Mouse (Mus musculus): ENCODE results near the gene Thrap3.
"Not testable (repeated sequence)": the region's sequence is repeated elsewhere in the genome, so short reads cannot be mapped to it uniquely, and the experiment has no call there.

Thrap3 gene

GRCm38 (mm10) chr4:126222631-126223030 lies 20.1 kb upstream of the Thrap3 start:
- in situ Hi-C loops (cut with MboI; ENCODE audit: unreplicated experiment in 2 of 2) = loop anchor here in 1 of 2 experiments (5.0 kb wide), 2 partner anchors 40 to 85 kb away; no protein-coding TSS in a partner anchor

- in situ Hi-C loops (cut with MboI; ENCODE audit: unreplicated experiment in 2 of 2) = loop anchor here in 1 of 2 experiments (5.0 kb wide), 2 partner anchors 38 to 87 kb away; no protein-coding TSS in a partner anchor
Observed at GRCm38 (mm10) chr4:126220045-126220444, 17.5 kb upstream of the Thrap3 start.

GRCm38 (mm10) chr4:126219540-126219939 lies 17.0 kb upstream of the Thrap3 start:
- in situ Hi-C loops (cut with MboI; ENCODE audit: unreplicated experiment in 2 of 2) = not testable (repeated sequence)

GRCm38 (mm10) chr4:126217771-126218170 lies 15.2 kb upstream of the Thrap3 start:
- in situ Hi-C loops (cut with MboI; ENCODE audit: unreplicated experiment in 2 of 2) = no loop called here

- in situ Hi-C loops (cut with MboI; ENCODE audit: unreplicated experiment in 2 of 2) = no loop called here
Observed at GRCm38 (mm10) chr4:126207081-126207480, 4.5 kb upstream of the Thrap3 start.

GRCm38 (mm10) chr4:126205386-126205785 lies 2.8 kb upstream of the Thrap3 start:
- in situ Hi-C loops (cut with MboI; ENCODE audit: unreplicated experiment in 2 of 2) = no loop called here

- in situ Hi-C loops (cut with MboI; ENCODE audit: unreplicated experiment in 2 of 2) = no loop called here
Observed at GRCm38 (mm10) chr4:126204661-126205230, 2.2 kb upstream of the Thrap3 start.

GRCm38 (mm10) chr4:126204016-126204415 lies 1.5 kb upstream of the Thrap3 start:
- in situ Hi-C loops (cut with MboI; ENCODE audit: unreplicated experiment in 2 of 2) = no loop called here

- in situ Hi-C loops (cut with MboI; ENCODE audit: unreplicated experiment in 2 of 2) = no loop called here
Observed at GRCm38 (mm10) chr4:126203336-126203895, 856 bp upstream of the Thrap3 start.

- in situ Hi-C loops (cut with MboI; ENCODE audit: unreplicated experiment in 2 of 2) = no loop called here
Observed at GRCm38 (mm10) chr4:126201514-126202302, 852 bp downstream of the Thrap3 start.

GRCm38 (mm10) chr4:126200656-126201055 lies 1.9 kb downstream of the Thrap3 start:
- in situ Hi-C loops (cut with MboI; ENCODE audit: unreplicated experiment in 2 of 2) = no loop called here

- in situ Hi-C loops (cut with MboI; ENCODE audit: unreplicated experiment in 2 of 2) = no loop called here
Observed at GRCm38 (mm10) chr4:126200036-126200435, 2.5 kb downstream of the Thrap3 start.

GRCm38 (mm10) chr4:126199556-126199955 lies 3.0 kb downstream of the Thrap3 start:
- in situ Hi-C loops (cut with MboI; ENCODE audit: unreplicated experiment in 2 of 2) = no loop called here

GRCm38 (mm10) chr4:126197485-126197884 lies 5.1 kb downstream of the Thrap3 start:
- in situ Hi-C loops (cut with MboI; ENCODE audit: unreplicated experiment in 2 of 2) = no loop called here

- in situ Hi-C loops (cut with MboI; ENCODE audit: unreplicated experiment in 2 of 2) = no loop called here
Observed at GRCm38 (mm10) chr4:126194916-126195315, 7.6 kb downstream of the Thrap3 start.

- in situ Hi-C loops (cut with MboI; ENCODE audit: unreplicated experiment in 2 of 2) = no loop called here
Observed at GRCm38 (mm10) chr4:126194216-126194615, 8.3 kb downstream of the Thrap3 start.

- in situ Hi-C loops (cut with MboI; ENCODE audit: unreplicated experiment in 2 of 2) = no loop called here
Observed at GRCm38 (mm10) chr4:126190636-126191035, 11.9 kb downstream of the Thrap3 start.

- in situ Hi-C loops (cut with MboI; ENCODE audit: unreplicated experiment in 2 of 2) = loop anchor here in 1 of 2 experiments (5.0 kb wide), 1 partner anchor 70 kb away; the partner anchor contains the start of gene Map7d1
Observed at GRCm38 (mm10) chr4:126187096-126187495, 15.5 kb downstream of the Thrap3 start.

- in situ Hi-C loops (cut with MboI; ENCODE audit: unreplicated experiment in 2 of 2) = loop anchor here (5.0 kb wide), 3 partner anchors 39 to 79 kb away; partner anchors contain the start of gene Trappc3 (in 1 of the 2)
Observed at GRCm38 (mm10) chr4:126183034-126183433, 19.5 kb downstream of the Thrap3 start.

- in situ Hi-C loops (cut with MboI; ENCODE audit: unreplicated experiment in 2 of 2) = loop anchor here (5.0 kb wide), 3 partner anchors 41 to 81 kb away; partner anchors contain the start of gene Trappc3 (in 1 of the 2)
Observed at GRCm38 (mm10) chr4:126181170-126181957, 21.2 kb downstream of the Thrap3 start.

GRCm38 (mm10) chr4:126175980-126176379 lies 26.6 kb downstream of the Thrap3 start:
- in situ Hi-C loops (cut with MboI; ENCODE audit: unreplicated experiment in 2 of 2) = not testable (repeated sequence)

Measured in v-Abl transformed pro-B cells (cell line).